Mouse (Mus musculus): ENCODE data around the gene Tiam1.

GRCm38 (mm10) chr16:89894816-89895215, 248.8 kb downstream of the Tiam1 start:
- TF ChIP-seq POLR2A (IDR thresholded peaks at IDR 0.05; ENCODE audit: borderline replicate concordance, control insufficient read depth, low read depth, low read length) (no peak), CTCF (IDR thresholded peaks at IDR 0.05; ENCODE audit: control insufficient read depth, insufficient read depth, low read length) (no peak)
